Mouse (Mus musculus): ENCODE data around the gene Slc36a3. TPM values are rescaled to one million over a fixed set of nuclear protein-coding genes. Genes with fewer than 3 reads are reported as not detected.

The Slc36a3 gene
- polyA plus RNA-seq, 1 experiment from 2014 or later = not detected

- no peaks in the 10 kb centered on the region for H3K27me3 ChIP-seq (replicated peaks; ENCODE audit: control insufficient read depth, insufficient read depth, low read length)
- H3K4me3 ChIP-seq (replicated peaks; ENCODE audit: low read length) = no peak overlapping the region
- WGBS = 100% methylated on average over 1 of the region's 1 CpGs
- H3K9ac ChIP-seq (replicated peaks; ENCODE audit: low read depth, low read length) = no peak overlapping the region
- H3K4me1 ChIP-seq (replicated peaks; ENCODE audit: control insufficient read depth, insufficient read depth, low read length) = no peaks in the 10 kb centered on the region
- H3K36me3 ChIP-seq (ENCODE audit: control insufficient read depth, insufficient read depth) = no peaks in the 10 kb centered on the region
- ATAC-seq = no peak
- no peaks in the 10 kb centered on the region for H3K9me3 ChIP-seq (ENCODE audit: control insufficient read depth, low read length)
- H3K4me2 ChIP-seq (ENCODE audit: low read length) = no peak overlapping the region
- H3K27ac ChIP-seq (ENCODE audit: low read length) = no peak overlapping the region
Observed at GRCm38 (mm10) chr11:55134407-55134806, 17.1 kb downstream of the Slc36a3 start.

DNA sequence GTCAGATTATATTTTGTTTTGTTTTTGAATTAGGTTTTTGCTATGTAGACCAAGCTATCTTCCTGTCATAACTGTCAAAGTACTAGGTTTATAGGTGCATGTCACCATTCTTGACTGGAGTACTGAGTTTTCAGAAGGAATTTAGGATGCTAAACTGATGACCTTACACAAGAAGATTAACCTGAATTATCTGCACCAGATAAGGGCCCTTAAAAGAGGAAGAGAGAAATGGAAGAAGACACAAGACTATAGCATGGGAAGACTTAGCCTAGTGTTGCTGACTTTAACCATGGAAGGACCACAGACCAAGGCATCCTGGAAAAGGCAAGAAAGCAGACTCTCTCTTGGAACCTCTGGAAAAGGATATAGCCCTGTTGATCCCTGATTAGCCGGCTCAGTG is 18.3 kb downstream of the Slc36a3 start:
- Histone ChIP-seq H3K27ac (ENCODE audit: low read length) (no peak overlapping the region), H3K4me3 (replicated peaks; ENCODE audit: low read length) (no peak overlapping the region), H3K4me1 (replicated peaks; ENCODE audit: control insufficient read depth, insufficient read depth, low read length) (no peaks in the 10 kb centered on the region), H3K4me2 (ENCODE audit: low read length) (no peak overlapping the region), H3K27me3 (replicated peaks; ENCODE audit: control insufficient read depth, insufficient read depth, low read length) (no peaks in the 10 kb centered on the region), H3K36me3 (ENCODE audit: control insufficient read depth, insufficient read depth) (no peaks in the 10 kb centered on the region), H3K9ac (replicated peaks; ENCODE audit: low read depth, low read length) (no peak overlapping the region), H3K9me3 (ENCODE audit: control insufficient read depth, low read length) (no peaks in the 10 kb centered on the region)
- WGBS = 94% methylated on average over 1 of the region's 1 CpGs
- ATAC-seq = no peak

DNA sequence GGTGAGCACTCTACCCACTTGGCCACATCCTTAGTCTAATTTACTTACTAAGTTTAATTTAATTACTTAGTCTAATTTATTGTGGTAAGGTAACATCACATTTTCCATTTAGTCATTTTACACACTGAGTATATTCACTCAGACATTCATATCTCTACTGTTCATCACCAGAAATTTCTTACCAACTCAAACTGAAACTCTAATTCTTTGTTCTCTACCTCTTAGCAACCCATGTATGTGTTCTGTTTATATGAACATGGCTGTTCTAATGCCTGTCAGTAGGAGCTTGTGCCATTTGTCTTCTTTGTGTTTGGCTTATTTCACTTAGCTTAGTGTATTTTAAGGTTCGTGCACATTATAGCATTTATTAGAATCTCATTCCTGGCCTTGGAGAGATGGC is 19.6 kb downstream of the Slc36a3 start:
- ATAC-seq = no peak
- H3K36me3 ChIP-seq (ENCODE audit: control insufficient read depth, insufficient read depth) = no peaks in the 10 kb centered on the region
- WGBS = 82% methylated on average over 1 of the region's 1 CpGs
- no peaks in the 10 kb centered on the region for H3K4me1 ChIP-seq (replicated peaks; ENCODE audit: control insufficient read depth, insufficient read depth, low read length)
- no peak overlapping the region for H3K9ac ChIP-seq (replicated peaks; ENCODE audit: low read depth, low read length)
- H3K27ac ChIP-seq (ENCODE audit: low read length) = no peak overlapping the region
- no peak overlapping the region for H3K4me3 ChIP-seq (replicated peaks; ENCODE audit: low read length)
- H3K9me3 ChIP-seq (ENCODE audit: control insufficient read depth, low read length) = no peaks in the 10 kb centered on the region
- no peak overlapping the region for H3K4me2 ChIP-seq (ENCODE audit: low read length)
- H3K27me3 ChIP-seq (replicated peaks; ENCODE audit: control insufficient read depth, insufficient read depth, low read length) = no peaks in the 10 kb centered on the region

DNA sequence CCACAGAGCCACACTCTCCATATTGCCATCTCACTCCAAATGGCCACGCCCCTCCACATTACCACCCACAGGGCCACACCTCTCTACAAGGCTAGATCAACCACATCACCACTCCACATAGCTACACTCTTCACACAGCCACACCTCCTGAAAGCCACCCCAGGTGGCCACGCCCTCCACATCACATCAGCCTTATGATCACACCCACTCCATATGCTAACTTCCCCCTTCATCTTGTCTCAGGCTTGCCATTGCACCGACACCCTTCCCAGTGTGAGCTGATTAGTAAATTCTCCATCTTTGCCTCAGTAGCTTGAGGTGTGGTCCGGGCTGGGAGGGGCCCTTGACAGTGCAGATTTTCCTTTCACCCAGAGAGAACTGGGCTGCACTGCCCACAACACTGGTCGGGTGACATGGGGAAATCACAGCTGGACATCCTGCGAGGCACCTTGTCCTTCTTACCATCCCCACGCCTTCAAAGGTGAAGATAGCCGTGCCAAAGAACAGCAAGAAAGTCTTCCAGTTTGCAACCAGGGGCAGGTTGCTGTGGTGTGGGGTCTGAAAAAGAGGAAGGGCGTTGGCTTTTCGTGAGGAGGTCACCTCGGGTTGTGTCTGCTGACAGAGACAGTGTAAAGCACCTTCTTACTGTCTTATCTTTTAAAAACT is 20.3 kb downstream of the Slc36a3 start:
- no peak for ATAC-seq
- no peaks in the 10 kb centered on the region for H3K27me3 ChIP-seq (replicated peaks; ENCODE audit: control insufficient read depth, insufficient read depth, low read length)
- H3K9ac ChIP-seq (replicated peaks; ENCODE audit: low read depth, low read length) = no peak overlapping the region

GRCm38 (mm10) chr11:55128411-55128810 is 23.1 kb downstream of the Slc36a3 start:
- ATAC-seq = no peak
- WGBS = 45% methylated on average over 3 of the region's 3 CpGs

More for the DNA sequence above, 20.3 kb downstream of the Slc36a3 start:
- WGBS = 89% methylated on average over 11 of the region's 11 CpGs
- H3K9me3 ChIP-seq (ENCODE audit: control insufficient read depth, low read length) = no peaks in the 10 kb centered on the region
- no peak overlapping the region for H3K27ac ChIP-seq (ENCODE audit: low read length)
- no peaks in the 10 kb centered on the region for H3K4me1 ChIP-seq (replicated peaks; ENCODE audit: control insufficient read depth, insufficient read depth, low read length)
- no peak overlapping the region for H3K4me2 ChIP-seq (ENCODE audit: low read length)
- H3K36me3 ChIP-seq (ENCODE audit: control insufficient read depth, insufficient read depth) = no peaks in the 10 kb centered on the region
- H3K4me3 ChIP-seq (replicated peaks; ENCODE audit: low read length) = no peak overlapping the region

GRCm38 (mm10) chr11:55127937-55128336 is 23.6 kb downstream of the Slc36a3 start:
- Histone ChIP-seq H3K4me1 (replicated peaks; ENCODE audit: control insufficient read depth, insufficient read depth, low read length) (no peaks in the 10 kb centered on the region), H3K4me3 (replicated peaks; ENCODE audit: low read length) (no peak overlapping the region), H3K9me3 (ENCODE audit: control insufficient read depth, low read length) (no peaks in the 10 kb centered on the region), H3K27ac (ENCODE audit: low read length) (no peak overlapping the region), H3K27me3 (replicated peaks; ENCODE audit: control insufficient read depth, insufficient read depth, low read length) (no peaks in the 10 kb centered on the region), H3K9ac (replicated peaks; ENCODE audit: low read depth, low read length) (no peak overlapping the region), H3K4me2 (ENCODE audit: low read length) (no peak overlapping the region), H3K36me3 (ENCODE audit: control insufficient read depth, insufficient read depth) (no peaks in the 10 kb centered on the region)
- no peak for ATAC-seq
- WGBS = 33% methylated on average over 6 of the region's 6 CpGs

More at GRCm38 (mm10) chr11:55128411-55128810, 23.1 kb downstream of the Slc36a3 start:
- H3K4me1 ChIP-seq (replicated peaks; ENCODE audit: control insufficient read depth, insufficient read depth, low read length) = no peaks in the 10 kb centered on the region
- H3K27me3 ChIP-seq (replicated peaks; ENCODE audit: control insufficient read depth, insufficient read depth, low read length) = no peaks in the 10 kb centered on the region
- no peak overlapping the region for H3K4me3 ChIP-seq (replicated peaks; ENCODE audit: low read length)
- no peaks in the 10 kb centered on the region for H3K9me3 ChIP-seq (ENCODE audit: control insufficient read depth, low read length)
- no peaks in the 10 kb centered on the region for H3K36me3 ChIP-seq (ENCODE audit: control insufficient read depth, insufficient read depth)
- no peak overlapping the region for H3K4me2 ChIP-seq (ENCODE audit: low read length)
- no peak overlapping the region for H3K9ac ChIP-seq (replicated peaks; ENCODE audit: low read depth, low read length)
- no peak overlapping the region for H3K27ac ChIP-seq (ENCODE audit: low read length)

GRCm38 (mm10) chr11:55126663-55127062 is 24.8 kb downstream of the Slc36a3 start:
- H3K27ac ChIP-seq (ENCODE audit: low read length) = no peak overlapping the region
- no peaks in the 10 kb centered on the region for H3K4me1 ChIP-seq (replicated peaks; ENCODE audit: control insufficient read depth, insufficient read depth, low read length)
- H3K4me2 ChIP-seq (ENCODE audit: low read length) = no peak overlapping the region
- H3K9ac ChIP-seq (replicated peaks; ENCODE audit: low read depth, low read length) = no peak overlapping the region
- H3K36me3 ChIP-seq (ENCODE audit: control insufficient read depth, insufficient read depth) = no peaks in the 10 kb centered on the region
- no peaks in the 10 kb centered on the region for H3K27me3 ChIP-seq (replicated peaks; ENCODE audit: control insufficient read depth, insufficient read depth, low read length)
- no peak for ATAC-seq
- 87% methylated on average over 3 of the region's 3 CpGs for WGBS
- H3K9me3 ChIP-seq (ENCODE audit: control insufficient read depth, low read length) = no peaks in the 10 kb centered on the region
- no peak overlapping the region for H3K4me3 ChIP-seq (replicated peaks; ENCODE audit: low read length)

- Histone ChIP-seq H3K4me3 (replicated peaks; ENCODE audit: low read length) (no peak overlapping the region), H3K4me2 (ENCODE audit: low read length) (no peak overlapping the region), H3K27me3 (replicated peaks; ENCODE audit: control insufficient read depth, insufficient read depth, low read length) (no peaks in the 10 kb centered on the region), H3K9me3 (ENCODE audit: control insufficient read depth, low read length) (no peaks in the 10 kb centered on the region), H3K9ac (replicated peaks; ENCODE audit: low read depth, low read length) (no peak overlapping the region), H3K4me1 (replicated peaks; ENCODE audit: control insufficient read depth, insufficient read depth, low read length) (no peaks in the 10 kb centered on the region), H3K27ac (ENCODE audit: low read length) (no peak overlapping the region), H3K36me3 (ENCODE audit: control insufficient read depth, insufficient read depth) (no peaks in the 10 kb centered on the region)
- ATAC-seq = no peak
- WGBS = 96% methylated on average over 1 of the region's 1 CpGs
Observed at GRCm38 (mm10) chr11:55121430-55121829, 30.1 kb downstream of the Slc36a3 start.

DNA sequence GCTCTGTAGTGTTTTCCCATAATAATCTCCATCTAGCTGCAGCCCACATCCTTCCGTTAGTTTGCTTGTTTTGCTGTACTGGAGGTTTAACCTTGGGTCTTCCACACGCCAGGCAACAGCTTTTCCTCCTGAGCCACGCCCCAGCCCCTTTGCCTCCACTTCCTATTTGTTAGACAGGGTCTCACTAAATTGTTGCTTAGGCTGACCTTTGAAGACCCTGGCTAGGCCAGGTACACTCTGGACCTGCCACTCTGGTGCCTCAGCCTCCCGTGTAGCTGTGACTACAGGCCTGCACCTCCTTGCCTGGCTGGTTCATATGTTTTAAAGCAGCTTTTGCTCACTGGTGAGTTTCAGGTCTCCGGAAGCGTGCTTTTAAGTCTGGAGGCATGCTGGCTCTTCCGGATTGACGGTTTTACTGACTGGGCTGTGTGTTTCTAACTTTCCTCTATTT is 30.7 kb downstream of the Slc36a3 start:
- H3K4me1 ChIP-seq (replicated peaks; ENCODE audit: control insufficient read depth, insufficient read depth, low read length) = no peaks in the 10 kb centered on the region
- no peaks in the 10 kb centered on the region for H3K27me3 ChIP-seq (replicated peaks; ENCODE audit: control insufficient read depth, insufficient read depth, low read length)
- no peak overlapping the region for H3K9ac ChIP-seq (replicated peaks; ENCODE audit: low read depth, low read length)
- no peak overlapping the region for H3K27ac ChIP-seq (ENCODE audit: low read length)
- ATAC-seq = no peak
- no peaks in the 10 kb centered on the region for H3K9me3 ChIP-seq (ENCODE audit: control insufficient read depth, low read length)
- 83% methylated on average over 8 of the region's 8 CpGs for WGBS
- H3K4me3 ChIP-seq (replicated peaks; ENCODE audit: low read length) = no peak overlapping the region
- H3K4me2 ChIP-seq (ENCODE audit: low read length) = no peak overlapping the region
- H3K36me3 ChIP-seq (ENCODE audit: control insufficient read depth, insufficient read depth) = no peaks in the 10 kb centered on the region

DNA sequence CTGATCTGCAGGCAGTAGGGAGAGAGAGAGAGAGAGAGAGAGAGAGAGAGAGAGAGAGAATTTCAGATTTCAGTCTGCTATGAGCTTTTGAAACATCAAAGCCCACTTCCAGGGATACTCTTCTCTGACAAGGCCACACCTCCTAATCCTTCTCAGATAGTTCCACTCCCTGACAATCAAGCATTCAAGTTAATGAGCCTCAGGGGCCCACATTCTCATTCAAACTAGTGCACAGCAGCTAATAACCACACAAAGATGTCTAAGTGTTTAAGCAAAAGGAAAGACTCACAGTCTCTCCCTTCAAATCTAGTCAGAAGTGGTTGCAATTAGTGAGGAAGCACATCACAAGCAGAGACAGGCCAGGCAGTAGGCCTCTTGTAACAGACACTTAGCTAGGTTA is 31.2 kb downstream of the Slc36a3 start:
- Histone ChIP-seq H3K27me3 (replicated peaks; ENCODE audit: control insufficient read depth, insufficient read depth, low read length) (no peaks in the 10 kb centered on the region), H3K27ac (ENCODE audit: low read length) (no peak overlapping the region), H3K9me3 (ENCODE audit: control insufficient read depth, low read length) (no peaks in the 10 kb centered on the region), H3K4me3 (replicated peaks; ENCODE audit: low read length) (no peak overlapping the region), H3K9ac (replicated peaks; ENCODE audit: low read depth, low read length) (no peak overlapping the region), H3K36me3 (ENCODE audit: control insufficient read depth, insufficient read depth) (no peaks in the 10 kb centered on the region), H3K4me1 (replicated peaks; ENCODE audit: control insufficient read depth, insufficient read depth, low read length) (no peaks in the 10 kb centered on the region), H3K4me2 (ENCODE audit: low read length) (no peak overlapping the region)
- no peak for ATAC-seq

Measured in forebrain, embryonic 16.5 days (tissue).